Mouse (Mus musculus) heart, adult 2 months (tissue): Measurements from ENCODE around the gene Itga2b.

Experiments used
- CTCF ChIP-seq: fragments of 200-600 bp; IDR thresholded peaks from 2 replicates; pipeline ENCODE4 v1.8.1; 2022; ENCODE audit warnings: antibody characterized with exemption, mild to moderate bottlenecking, moderate library complexity
- EP300 ChIP-seq: fragments of 200-500 bp; IDR thresholded peaks from 2 replicates; pipeline ENCODE4 v1.6.1; 2011; ENCODE audit warnings: low read depth, low read length, control low read depth; ENCODE audit not compliant: insufficient read depth
- POLR2A ChIP-seq: fragments of 200-500 bp; IDR thresholded peaks from 2 replicates; pipeline ENCODE4 v1.6.1; 2011; ENCODE audit warnings: mild to moderate bottlenecking, low read depth, low read length, control low read depth; ENCODE audit not compliant: insufficient read depth

DNA sequence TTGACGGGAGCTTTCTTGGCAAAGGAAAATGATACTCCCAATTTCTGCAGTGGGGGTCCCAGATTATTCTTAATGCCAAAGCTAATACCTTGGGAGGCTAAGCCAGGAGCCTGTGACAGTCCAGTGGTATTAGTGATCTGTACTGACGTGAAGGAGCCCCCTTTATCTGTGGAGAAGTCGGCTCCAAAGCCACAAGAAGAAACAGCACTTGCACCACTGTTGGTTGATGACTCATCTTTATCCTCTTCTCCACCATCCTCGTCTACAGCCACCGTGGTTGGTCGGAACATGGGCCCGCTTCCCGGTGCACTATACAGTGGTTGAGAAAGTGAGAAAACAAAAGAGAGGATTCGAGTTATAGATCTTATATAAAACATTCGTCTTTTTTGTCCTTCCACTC is 11.9 kb upstream of the Itga2b start:
- TF ChIP-seq POLR2A, result no peak
- TF ChIP-seq EP300, result no peak
- TF ChIP-seq CTCF, result no peak
